Mouse (Mus musculus) forebrain, embryonic 15.5 days (tissue): ENCODE results near the gene Mtr. TPM values are rescaled to one million over a fixed set of nuclear protein-coding genes. Genes with fewer than 3 reads are reported as not detected.

Source experiments
- ATAC-seq: fragments of 200-750 bp; cut with Nextera tagmentation; replicated peaks from 2 replicates; pipeline ENCODE4 v1.8.0; 2017; ENCODE audit warnings: mild to moderate bottlenecking, moderate TSS enrichment, moderate library complexity
- H3K27ac ChIP-seq: fragments of 300-500 bp; sonication (generic); replicated peaks from 2 replicates; pipeline ENCODE4 v1.5.1; 2015; ENCODE audit warnings: mild to moderate bottlenecking, inconsistent platforms
- H3K27me3 ChIP-seq: fragments of 300-500 bp; sonication (generic); 2 replicates; pipeline ENCODE4 v1.6.1; 2015; ENCODE audit warnings: inconsistent platforms
- H3K36me3 ChIP-seq: fragments of 300-500 bp; sonication (generic); 2 replicates; pipeline ENCODE4 v1.6.1; 2015; ENCODE audit warnings: mild to moderate bottlenecking, inconsistent platforms
- H3K4me1 ChIP-seq: fragments of 300-500 bp; sonication (generic); 2 replicates; pipeline ENCODE4 v1.6.1; 2015; ENCODE audit warnings: inconsistent platforms
- H3K4me2 ChIP-seq: fragments of 300-500 bp; sonication (generic); replicated peaks from 2 replicates; pipeline ENCODE4 v1.6.1; 2015; ENCODE audit warnings: mild to moderate bottlenecking, inconsistent platforms
- H3K4me3 ChIP-seq: fragments of 300-500 bp; sonication (generic); 2 replicates; pipeline ENCODE4 v1.5.1; 2015; ENCODE audit warnings: mild to moderate bottlenecking, inconsistent platforms
- H3K9ac ChIP-seq: fragments of 300-500 bp; sonication (generic); replicated peaks from 2 replicates; pipeline ENCODE4 v1.6.1; 2015; ENCODE audit warnings: mild to moderate bottlenecking, inconsistent platforms
- H3K9me3 ChIP-seq: fragments of 300-500 bp; sonication (generic); 2 replicates; pipeline ENCODE4 v1.6.1; 2016; ENCODE audit warnings: inconsistent platforms
- WGBS: fragments of 180-500 bp; shearing (Covaris S2); methylation state at CpG from one replicate; pipeline ENCODE4 v1.1.7; 2015; ENCODE audit warnings: mixed read lengths; 5-methylcytosine and 5-hydroxymethylcytosine counted together
- polyA plus RNA-seq: library from polyadenylated mRNA; unstranded; fragments of >200 nt; fragmentation: Nextera tagmentation; extraction: Ambion mirVana; gene quantifications from 2 replicates; pipeline ENCODE4 v1.2.1, GENCODE M21; 2015

Gene Mtr
- polyA plus RNA-seq: 5.7 and 5.9 TPM in 2 replicates

GRCm38 (mm10) chr13:12257391-12258380, at the start of gene Mtr:
Gene Mtr, minus strand, starts transcription at chr13:12258113.
- Histone ChIP-seq H3K4me2 (peak within 1 kb of the TSS; percentile 68), H3K9me3 (no peaks in the 10 kb centered on the region), H3K27me3 (no peaks in the 10 kb centered on the region), H3K4me3 (peak within 1 kb of the TSS; percentile 81), H3K27ac (peak within 1 kb of the TSS; percentile 90), H3K4me1 (peaks cover 14% of the 10 kb centered on the region), H3K9ac (peak within 1 kb of the TSS; percentile 72), H3K36me3 (no peaks in the 10 kb centered on the region)
- under 1% methylated on average over 69 of the region's 69 CpGs for WGBS
- ATAC-seq: peak; percentile 100

GRCm38 (mm10) chr13:12307286-12307685, 49.4 kb upstream of the Mtr start:
- Histone ChIP-seq H3K27ac (no peak overlapping the region), H3K36me3 (no peaks in the 10 kb centered on the region), H3K27me3 (no peaks in the 10 kb centered on the region), H3K9me3 (no peaks in the 10 kb centered on the region), H3K4me3 (no peak overlapping the region), H3K9ac (no peak overlapping the region), H3K4me1 (peaks cover 6% of the 10 kb centered on the region), H3K4me2 (no peak overlapping the region)
- 84% methylated on average over 4 of the region's 4 CpGs for WGBS
- no peak for ATAC-seq

- Histone ChIP-seq H3K36me3 (no peaks in the 10 kb centered on the region), H3K9ac (no peak overlapping the region), H3K9me3 (no peaks in the 10 kb centered on the region), H3K4me1 (no peaks in the 10 kb centered on the region), H3K4me2 (no peak overlapping the region), H3K27ac (no peak overlapping the region), H3K4me3 (no peak overlapping the region), H3K27me3 (no peaks in the 10 kb centered on the region)
- ATAC-seq: no peak
- WGBS: 90% methylated on average over 8 of the region's 8 CpGs
Observed at GRCm38 (mm10) chr13:12305540-12305939, 47.6 kb upstream of the Mtr start.

- no peaks in the 10 kb centered on the region for H3K4me1 ChIP-seq
- H3K4me3 ChIP-seq: no peak overlapping the region
- no peak for ATAC-seq
- H3K27me3 ChIP-seq: no peaks in the 10 kb centered on the region
- H3K9me3 ChIP-seq: no peaks in the 10 kb centered on the region
- H3K4me2 ChIP-seq: no peak overlapping the region
- H3K36me3 ChIP-seq: no peaks in the 10 kb centered on the region
- H3K27ac ChIP-seq: no peak overlapping the region
- H3K9ac ChIP-seq: no peak overlapping the region
- WGBS: 88% methylated on average over 5 of the region's 5 CpGs
Observed at GRCm38 (mm10) chr13:12304991-12305390, 47.1 kb upstream of the Mtr start.

- ATAC-seq: no peak
- H3K4me2 ChIP-seq: no peak overlapping the region
- 93% methylated on average over 6 of the region's 6 CpGs for WGBS
Observed at GRCm38 (mm10) chr13:12297777-12298176, 39.9 kb upstream of the Mtr start.

GRCm38 (mm10) chr13:12296701-12297100, 38.8 kb upstream of the Mtr start:
- WGBS: 91% methylated on average over 3 of the region's 3 CpGs

More at GRCm38 (mm10) chr13:12297777-12298176, 39.9 kb upstream of the Mtr start:
- no peaks in the 10 kb centered on the region for H3K36me3 ChIP-seq
- no peaks in the 10 kb centered on the region for H3K4me1 ChIP-seq
- H3K4me3 ChIP-seq: no peak overlapping the region
- H3K27ac ChIP-seq: no peak overlapping the region
- no peak overlapping the region for H3K9ac ChIP-seq
- H3K9me3 ChIP-seq: no peaks in the 10 kb centered on the region
- no peaks in the 10 kb centered on the region for H3K27me3 ChIP-seq

GRCm38 (mm10) chr13:12293810-12294209, 35.9 kb upstream of the Mtr start:
- Histone ChIP-seq H3K36me3 (no peaks in the 10 kb centered on the region), H3K27ac (no peak overlapping the region), H3K9me3 (no peaks in the 10 kb centered on the region), H3K4me1 (no peaks in the 10 kb centered on the region), H3K9ac (no peak overlapping the region), H3K4me2 (no peak overlapping the region), H3K4me3 (no peak overlapping the region), H3K27me3 (no peaks in the 10 kb centered on the region)
- WGBS: 91% methylated on average over 7 of the region's 7 CpGs
- no peak for ATAC-seq

More at GRCm38 (mm10) chr13:12296701-12297100, 38.8 kb upstream of the Mtr start:
- no peaks in the 10 kb centered on the region for H3K36me3 ChIP-seq
- peak; percentile 61; the same call in 1 of the 2 replicates for ATAC-seq
- H3K4me1 ChIP-seq: no peaks in the 10 kb centered on the region
- no peak overlapping the region for H3K4me3 ChIP-seq
- H3K9ac ChIP-seq: no peak overlapping the region
- H3K9me3 ChIP-seq: no peaks in the 10 kb centered on the region
- H3K27me3 ChIP-seq: no peaks in the 10 kb centered on the region
- no peak overlapping the region for H3K4me2 ChIP-seq
- no peak overlapping the region for H3K27ac ChIP-seq

GRCm38 (mm10) chr13:12290700-12291099, 32.8 kb upstream of the Mtr start:
- no peaks in the 10 kb centered on the region for H3K36me3 ChIP-seq
- H3K27ac ChIP-seq: no peak overlapping the region
- 92% methylated on average over 7 of the region's 7 CpGs for WGBS
- H3K27me3 ChIP-seq: no peaks in the 10 kb centered on the region
- H3K9me3 ChIP-seq: no peaks in the 10 kb centered on the region
- no peaks in the 10 kb centered on the region for H3K4me1 ChIP-seq
- H3K9ac ChIP-seq: no peak overlapping the region
- no peak for ATAC-seq
- H3K4me3 ChIP-seq: no peak overlapping the region
- H3K4me2 ChIP-seq: no peak overlapping the region

GRCm38 (mm10) chr13:12284528-12284927, 26.6 kb upstream of the Mtr start:
- Histone ChIP-seq H3K9ac (no peak overlapping the region), H3K9me3 (no peaks in the 10 kb centered on the region), H3K4me1 (no peaks in the 10 kb centered on the region), H3K4me2 (no peak overlapping the region), H3K27ac (no peak overlapping the region), H3K27me3 (no peaks in the 10 kb centered on the region), H3K36me3 (no peaks in the 10 kb centered on the region), H3K4me3 (no peak overlapping the region)
- ATAC-seq: no peak
- WGBS: 90% methylated on average over 11 of the region's 11 CpGs

- Histone ChIP-seq H3K9me3 (no peaks in the 10 kb centered on the region), H3K27ac (no peak overlapping the region), H3K4me1 (no peaks in the 10 kb centered on the region), H3K9ac (no peak overlapping the region), H3K27me3 (no peaks in the 10 kb centered on the region), H3K4me3 (no peak overlapping the region), H3K36me3 (no peaks in the 10 kb centered on the region), H3K4me2 (no peak overlapping the region)
- 85% methylated on average over 3 of the region's 3 CpGs for WGBS
- no peak for ATAC-seq
Observed at GRCm38 (mm10) chr13:12283826-12284225, 25.9 kb upstream of the Mtr start.

- Histone ChIP-seq H3K4me1 (no peaks in the 10 kb centered on the region), H3K4me3 (no peak overlapping the region), H3K9ac (no peak overlapping the region), H3K27ac (no peak overlapping the region), H3K9me3 (no peaks in the 10 kb centered on the region), H3K4me2 (no peak overlapping the region), H3K36me3 (no peaks in the 10 kb centered on the region), H3K27me3 (no peaks in the 10 kb centered on the region)
- ATAC-seq: no peak
- 78% methylated on average over 6 of the region's 6 CpGs for WGBS
Observed at GRCm38 (mm10) chr13:12274721-12275120, 16.8 kb upstream of the Mtr start.

- no peak overlapping the region for H3K9ac ChIP-seq
- WGBS: 86% methylated on average over 4 of the region's 4 CpGs
- H3K9me3 ChIP-seq: no peaks in the 10 kb centered on the region
- no peaks in the 10 kb centered on the region for H3K27me3 ChIP-seq
- H3K4me1 ChIP-seq: no peaks in the 10 kb centered on the region
- H3K27ac ChIP-seq: no peak overlapping the region
- H3K4me2 ChIP-seq: no peak overlapping the region
- no peak overlapping the region for H3K4me3 ChIP-seq
- no peak for ATAC-seq
- H3K36me3 ChIP-seq: no peaks in the 10 kb centered on the region
Observed at GRCm38 (mm10) chr13:12274220-12274619, 16.3 kb upstream of the Mtr start.
